Mouse (Mus musculus) left cerebral cortex, adult 2 months (tissue): ENCODE measurements around the gene Fam160a1. TPM values are rescaled to one million over a fixed set of nuclear protein-coding genes. Genes with fewer than 3 reads are reported as not detected.

ENCODE experiments used
- DNase-seq, 2 experiments: peaks; one replicate each; pipeline ENCODE4 v3.0.0; 2021 to 2022; ENCODE audit warnings: low spot score in 2 of 2, mixed read lengths in 1 of 2; ENCODE audit errors: extremely low spot score in 1 of 2
- H3K27ac ChIP-seq: fragments of 200-600 bp; 2 replicates; pipeline ENCODE4 v1.8.1; 2022
- H3K4me3 ChIP-seq: fragments of 200-600 bp; 2 replicates; pipeline ENCODE4 v1.8.1; 2022
- CTCF ChIP-seq: fragments of 200-600 bp; IDR thresholded peaks from 2 replicates; pipeline ENCODE4 v1.8.1; 2022; ENCODE audit warnings: antibody characterized with exemption, mild to moderate bottlenecking, moderate library complexity
- intact Hi-C: fragments of 180-260 bp; cut with DNase I; formaldehyde crosslinking; loops from one replicate; pipeline ENCODE4 v1.15.1; 2025
- total RNA-seq, 2 experiments: library from RNA; stranded (reverse); gene quantifications; 2 replicates each; pipeline ENCODE4 v1.2.3; 2021

The Fam160a1 gene
- total RNA-seq, 2 experiments from 2014 or later, result 3.2 to 5.6 TPM

DNA sequence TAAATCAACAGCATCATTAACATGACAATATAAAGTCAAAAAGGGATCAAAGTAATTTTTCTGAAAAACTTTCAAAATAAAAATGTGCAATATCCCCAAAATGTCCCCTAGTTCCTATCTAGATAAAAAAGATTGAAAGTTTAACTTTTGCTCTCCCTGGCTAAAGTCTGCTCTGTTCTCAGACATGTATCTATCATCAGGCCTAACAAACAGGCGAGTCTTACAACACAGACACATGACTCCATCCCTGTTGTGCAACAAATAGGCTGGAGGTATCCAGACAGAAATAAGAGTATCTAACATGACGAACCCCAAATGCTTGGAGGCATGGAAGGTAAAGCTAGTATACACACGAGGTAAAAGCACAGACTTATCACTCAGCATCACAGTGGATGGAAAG lies 2.2 kb upstream of the Fam160a1 start:
- TF ChIP-seq CTCF, result no peak
- H3K4me3 ChIP-seq, result no peak overlapping the region
- DNase-seq, result no peak
- H3K27ac ChIP-seq, result no peak overlapping the region
- intact Hi-C loops, result no loop called here

DNA sequence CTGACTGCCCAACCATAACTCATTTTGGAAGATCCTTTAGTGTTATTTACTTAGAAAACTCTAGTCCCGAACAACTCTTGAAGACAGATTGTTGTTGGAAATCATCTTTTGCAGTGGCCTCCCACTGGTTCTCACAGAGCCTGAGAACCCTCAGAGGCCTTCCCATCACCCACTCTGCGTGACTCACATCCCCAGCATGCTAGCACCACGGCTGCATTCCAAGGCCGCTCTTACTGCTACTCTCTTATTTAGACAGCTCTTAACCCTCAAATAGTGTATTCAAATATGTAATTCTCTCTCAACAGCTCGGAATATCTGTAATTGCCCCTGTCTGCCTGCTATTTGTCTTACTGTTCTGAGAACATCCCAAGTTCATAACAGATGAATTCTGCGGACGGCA lies 2.9 kb downstream of the Fam160a1 start:
- peak; percentile 44 to 53 for DNase-seq
- Histone ChIP-seq H3K27ac (peak overlapping the region; percentile 40; the same call in 1 of the 2 replicates), H3K4me3 (no peak overlapping the region)
- intact Hi-C loops, result no loop called here
- no peak for TF ChIP-seq CTCF

DNA sequence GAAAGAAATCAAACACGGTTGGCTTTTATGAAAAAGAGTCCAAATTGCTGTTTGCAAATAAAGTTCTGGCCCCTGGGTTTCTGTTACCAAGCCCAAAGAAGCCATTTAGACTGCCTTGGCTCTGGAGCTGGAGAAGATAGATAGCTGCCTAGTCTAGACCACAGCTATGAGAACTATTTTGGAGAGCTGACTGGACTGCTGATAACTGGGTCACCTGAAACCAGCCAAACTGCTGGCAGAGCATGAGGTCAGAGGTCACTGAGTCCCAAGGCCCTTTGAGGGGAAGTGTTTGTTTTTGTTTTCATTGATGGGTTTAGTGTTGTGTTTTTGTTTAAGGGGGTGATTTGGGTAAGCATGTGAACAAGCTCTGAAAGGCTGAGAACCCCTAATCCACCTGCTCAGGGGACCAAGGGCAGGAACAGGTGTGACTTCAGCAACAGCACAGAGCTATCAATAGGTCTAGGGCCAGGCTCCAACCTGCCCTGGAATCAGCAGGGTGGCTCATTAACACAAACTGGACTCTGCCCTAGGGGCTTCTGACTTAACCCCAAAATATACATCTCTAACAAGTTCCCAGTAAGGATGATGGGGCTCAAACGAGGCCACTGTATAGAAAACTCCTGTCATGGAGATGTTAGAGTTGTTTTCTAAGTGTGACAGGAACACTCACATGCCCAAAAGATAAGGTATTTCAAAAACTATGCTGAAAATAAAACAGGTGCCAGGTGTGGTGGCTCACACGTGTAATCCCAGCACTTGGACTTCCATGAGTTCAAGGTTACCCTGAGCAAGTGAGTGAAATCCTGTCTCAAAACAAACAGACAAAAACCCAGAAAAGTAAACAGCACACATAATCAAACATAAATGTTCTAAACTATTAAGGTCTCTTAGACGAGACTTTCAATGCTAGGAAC lies 3.7 kb downstream of the Fam160a1 start:
- H3K27ac ChIP-seq, result no peak overlapping the region
- TF ChIP-seq CTCF, result no peak

DNA sequence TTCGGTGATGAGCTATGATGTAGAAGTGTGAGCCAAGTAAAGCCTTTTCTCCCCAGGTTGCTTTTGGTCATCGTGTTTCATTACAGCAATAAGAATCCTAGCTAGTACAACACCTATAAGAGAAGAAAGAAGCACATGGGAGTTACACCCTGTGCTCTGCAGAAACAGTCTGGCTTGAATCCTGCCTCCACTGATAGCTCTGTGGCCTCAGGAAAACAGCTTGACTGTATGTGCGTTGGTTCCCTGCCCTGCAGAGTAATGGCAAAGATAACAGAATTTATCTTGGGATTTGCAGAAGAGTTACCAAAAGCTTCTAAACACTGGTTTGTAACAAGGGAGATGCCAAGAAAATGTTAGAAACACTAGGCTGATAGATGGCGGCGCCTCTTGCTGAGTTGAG lies 5.1 kb downstream of the Fam160a1 start:
- no peak for TF ChIP-seq CTCF
- no peak overlapping the region for H3K27ac ChIP-seq
- no peak overlapping the region for H3K4me3 ChIP-seq
- intact Hi-C loops, result no loop called here
- DNase-seq, result no peak

More for the DNA sequence above, 3.7 kb downstream of the Fam160a1 start:
- no peak overlapping the region for H3K4me3 ChIP-seq
- intact Hi-C loops, result no loop called here
- DNase-seq, result no peak

DNA sequence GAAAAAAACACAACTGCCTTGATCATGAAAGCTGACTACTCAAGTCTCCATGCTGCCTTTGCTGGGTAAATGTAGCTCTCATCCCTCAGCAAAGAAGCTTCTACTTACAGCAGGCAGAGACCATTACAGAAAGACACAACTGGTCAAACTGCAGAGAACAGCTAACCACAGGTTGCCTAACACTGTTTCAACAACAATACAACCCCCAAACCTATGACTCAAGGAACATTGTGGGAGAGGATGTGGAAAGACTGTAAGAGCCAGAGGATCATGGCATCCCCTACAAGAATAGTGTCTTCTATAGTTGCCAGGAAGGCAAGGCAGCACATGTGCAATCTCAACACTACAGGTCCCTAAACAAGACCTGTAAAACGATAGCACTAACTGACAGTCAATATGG lies 23.9 kb downstream of the Fam160a1 start:
- intact Hi-C loops, result no loop called here
- Histone ChIP-seq H3K27ac (no peak overlapping the region), H3K4me3 (no peak overlapping the region)
- no peak for DNase-seq
- no peak for TF ChIP-seq CTCF

DNA sequence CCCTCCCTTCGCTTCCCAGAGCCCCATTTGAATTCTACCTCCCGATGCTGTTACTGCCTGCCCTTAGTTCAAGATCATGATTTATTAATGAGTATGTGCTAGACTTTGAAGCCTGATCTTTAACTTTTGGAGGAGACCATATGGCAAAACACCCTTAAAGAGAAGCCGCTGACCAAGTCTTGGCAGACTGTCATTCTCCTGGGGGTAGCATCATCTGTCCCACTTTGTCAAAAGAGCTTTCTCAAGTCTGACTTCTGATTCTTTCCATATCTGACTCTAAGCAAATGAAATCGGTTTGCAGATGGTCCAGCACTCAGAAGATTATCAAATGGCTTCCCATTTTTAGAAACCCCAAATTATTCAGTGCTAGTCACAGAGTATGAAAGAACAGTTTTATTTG lies 27.3 kb downstream of the Fam160a1 start:
- no peak for TF ChIP-seq CTCF
- no peak for DNase-seq
- Histone ChIP-seq H3K27ac (no peak overlapping the region), H3K4me3 (no peak overlapping the region)
- intact Hi-C loops, result no loop called here

DNA sequence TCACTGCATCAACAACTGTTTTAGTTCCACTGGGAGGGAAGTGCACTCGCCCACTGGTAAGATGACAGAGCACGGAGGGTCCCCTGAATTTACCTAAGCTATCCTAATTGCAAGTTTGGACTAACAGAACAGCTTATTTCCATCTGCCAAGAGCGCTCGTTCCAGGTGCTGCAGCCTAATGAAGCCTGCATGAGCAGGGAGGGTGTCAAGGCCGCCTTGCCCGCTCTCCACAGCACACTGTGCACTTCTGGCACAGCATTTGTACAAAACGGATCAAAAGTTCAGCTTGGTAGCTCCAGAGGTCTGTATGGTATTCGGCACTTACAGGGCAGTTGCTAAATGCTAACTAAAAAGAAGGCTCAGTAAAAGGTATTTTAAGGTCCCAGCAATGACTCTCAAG lies 30.6 kb downstream of the Fam160a1 start:
- H3K27ac ChIP-seq, result no peak overlapping the region
- no peak overlapping the region for H3K4me3 ChIP-seq
- intact Hi-C loops, result no loop called here
- no peak for DNase-seq
- no peak for TF ChIP-seq CTCF

DNA sequence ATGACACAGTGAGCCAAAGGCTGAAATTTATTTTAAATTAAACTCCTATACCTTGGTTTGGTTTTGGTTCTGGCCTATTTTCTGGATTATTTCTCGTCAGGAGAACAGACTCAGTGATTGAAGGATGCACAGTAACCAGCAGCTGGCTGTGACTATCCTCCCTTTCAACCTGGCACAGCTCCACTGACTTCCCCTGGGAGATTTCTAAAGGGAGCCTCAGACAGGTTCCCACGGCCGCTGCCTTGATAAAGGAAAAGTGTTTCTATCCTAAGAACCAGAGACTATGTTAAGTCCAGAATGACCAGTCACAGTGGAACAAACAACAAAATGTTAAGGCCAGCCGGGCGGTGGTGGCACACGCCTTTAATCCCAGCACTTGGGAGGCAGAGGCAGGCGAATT lies 36.2 kb downstream of the Fam160a1 start:
- Histone ChIP-seq H3K27ac (no peak overlapping the region), H3K4me3 (no peak overlapping the region)
- no peak for TF ChIP-seq CTCF
- DNase-seq, result no peak
- intact Hi-C loops, result no loop called here

DNA sequence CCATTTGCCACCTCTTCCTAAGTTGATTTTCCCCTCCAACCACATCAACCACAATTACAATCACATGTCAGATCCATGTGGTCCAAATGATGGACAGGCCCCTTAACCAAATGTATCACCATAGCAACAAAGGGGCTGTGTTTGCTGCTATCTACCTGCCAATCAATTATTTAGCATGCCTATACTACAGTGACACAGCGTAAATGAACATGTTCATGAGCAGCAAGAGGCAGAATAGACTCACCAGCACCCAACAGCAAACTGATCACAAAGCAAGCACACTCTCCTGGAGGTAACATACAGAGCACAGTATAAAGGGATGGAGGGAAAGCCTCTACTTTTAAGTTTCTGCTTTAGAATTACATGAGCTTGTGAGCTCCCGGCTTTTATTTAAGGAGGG lies 36.8 kb downstream of the Fam160a1 start:
- DNase-seq, result no peak
- Histone ChIP-seq H3K27ac (no peak overlapping the region), H3K4me3 (no peak overlapping the region)
- intact Hi-C loops, result no loop called here
- no peak for TF ChIP-seq CTCF

DNA sequence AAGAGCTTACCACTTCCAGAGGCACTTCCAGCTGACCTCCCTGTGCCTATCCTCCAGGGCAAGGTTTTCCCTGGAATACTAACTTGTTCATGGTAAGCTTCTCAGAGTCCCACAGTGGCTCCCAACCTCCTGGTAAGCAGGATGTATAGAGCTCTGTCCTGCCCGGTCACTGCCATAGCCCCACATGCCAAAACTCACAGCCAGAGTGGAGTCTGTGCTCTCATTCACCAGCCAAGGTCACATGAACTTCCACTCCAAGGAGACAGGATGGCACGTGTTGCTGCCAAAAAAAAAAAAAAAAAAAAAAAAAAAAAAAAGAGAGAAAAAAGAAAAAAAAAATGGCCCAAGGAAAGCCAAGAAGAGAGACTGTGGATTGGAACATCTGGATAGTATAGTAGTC lies 39.2 kb downstream of the Fam160a1 start:
- intact Hi-C loops, result no loop called here
- Histone ChIP-seq H3K27ac (no peak overlapping the region), H3K4me3 (no peak overlapping the region)
- DNase-seq, result no peak
- TF ChIP-seq CTCF, result no peak

DNA sequence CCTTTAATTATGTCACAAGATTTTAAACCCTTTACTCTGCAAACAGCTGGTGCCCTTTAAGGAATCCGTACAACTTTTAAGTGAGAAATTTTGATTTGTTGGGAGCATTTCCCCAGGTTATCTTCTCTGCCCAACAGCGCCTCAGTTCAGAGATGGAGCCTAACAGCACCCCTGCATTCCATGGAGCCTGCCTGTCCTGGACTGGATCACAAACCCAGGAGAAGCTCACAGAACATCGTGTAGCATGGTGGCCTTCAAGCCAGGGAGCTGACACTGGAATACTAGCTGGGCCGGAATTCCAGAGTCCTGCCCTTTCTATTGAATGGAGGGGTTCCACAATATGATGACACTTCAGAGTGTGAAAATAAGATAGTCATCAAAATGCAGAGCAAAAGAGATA lies 39.7 kb downstream of the Fam160a1 start:
- no peak for TF ChIP-seq CTCF
- H3K27ac ChIP-seq, result no peak overlapping the region
- no peak for DNase-seq
- intact Hi-C loops, result no loop called here
- H3K4me3 ChIP-seq, result no peak overlapping the region

DNA sequence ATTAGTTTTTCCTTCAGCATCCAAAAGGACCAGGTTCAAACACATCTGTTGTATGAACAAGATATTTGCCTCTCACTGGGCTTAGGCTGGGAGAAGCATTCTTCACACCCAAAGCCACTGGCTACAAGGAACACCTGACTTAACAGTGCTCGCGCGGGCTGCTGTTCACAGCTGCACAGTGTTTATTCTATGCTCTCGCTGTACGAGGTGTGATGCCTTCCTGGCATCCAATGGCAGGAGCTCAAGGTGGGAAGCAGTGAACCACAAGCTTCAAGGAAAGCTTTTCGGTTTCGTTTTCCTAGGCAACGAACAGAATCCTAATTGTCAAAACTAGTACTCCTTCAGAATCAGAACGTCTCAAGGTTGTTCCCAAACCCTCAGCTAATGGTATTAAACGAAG lies 40.4 kb downstream of the Fam160a1 start:
- Histone ChIP-seq H3K27ac (no peak overlapping the region), H3K4me3 (no peak overlapping the region)
- intact Hi-C loops, result no loop called here
- no peak for DNase-seq
- no peak for TF ChIP-seq CTCF

DNA sequence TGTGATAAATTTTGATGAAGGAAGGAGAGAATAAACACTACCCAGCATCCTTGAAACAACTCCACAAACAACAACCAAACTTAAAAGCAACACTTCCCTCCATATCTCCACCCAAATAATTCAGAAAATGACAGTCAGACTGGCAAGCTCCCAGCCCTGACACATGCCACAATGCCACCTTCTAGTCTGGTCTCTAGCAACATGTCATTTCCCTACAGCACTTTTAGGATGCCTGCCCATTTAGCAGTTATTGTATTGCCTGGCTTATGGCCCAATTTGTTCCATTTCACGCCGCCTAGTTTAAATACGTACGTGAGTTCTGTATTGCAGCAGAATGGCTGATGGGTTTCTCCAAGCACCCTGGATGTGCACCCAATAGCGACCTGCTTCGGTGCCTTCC lies 41.0 kb downstream of the Fam160a1 start:
- no peak overlapping the region for H3K27ac ChIP-seq
- DNase-seq, result no peak
- TF ChIP-seq CTCF, result no peak
- H3K4me3 ChIP-seq, result no peak overlapping the region
- intact Hi-C loops, result no loop called here
